In genomic region chr19:57198531-57198930, GRCm38 (mm10) we compare ENCODE assay signal across 8 mouse cellular contexts.
A peak's percentile ranks its signal among the peaks of the same experiment; 100 is the strongest.
DNase-seq lines count a peak whose midpoint lies in the region; ATAC-seq lines count a peak whose summit lies in the region.

No protein-coding gene starts in this region.

- no peak for DNase-seq in forebrain, embryonic 10.5 days (ENCODE audit: extremely low spot score, low spot score)
- DNase-seq in left cerebral cortex, adult 9 months (ENCODE audit: low spot score in 2 of 2), result peak; percentile 45 to 56
- DNase-seq in left cerebral cortex, adult 11 months (ENCODE audit: low spot score), result no peak
- DNase-seq in frontal cortex, adult 2 months (ENCODE audit: extremely low spot score in 1 of 2, low spot score in 1 of 2), result peak; percentile 49 to 76
- no peak for DNase-seq in lung, adult 18-20 months
- no peak for DNase-seq in adrenal gland, adult 18-20 months (ENCODE audit: low spot score in 2 of 2)

- H3K27ac ChIP-seq in forebrain, embryonic 13.5 days, result no peak overlapping the region
- H3K27ac ChIP-seq in forebrain, embryonic 10.5 days, result no peak overlapping the region
- H3K27ac ChIP-seq in neural tube, embryonic 13.5 days (replicated peaks), result 0 out of 2 replicates have a peak overlapping the region, but pooled peaks have one; percentile 42

- no peaks in the 10 kb centered on the region for H3K9me3 ChIP-seq in forebrain, embryonic 13.5 days (replicated peaks)
- no peaks in the 10 kb centered on the region for H3K9me3 ChIP-seq in forebrain, embryonic 10.5 days
- no peaks in the 10 kb centered on the region for H3K9me3 ChIP-seq in neural tube, embryonic 13.5 days

- H3K27me3 ChIP-seq in forebrain, embryonic 13.5 days, result peaks cover 24% of the 10 kb centered on the region
- H3K27me3 ChIP-seq in forebrain, embryonic 10.5 days (ENCODE audit: poor library complexity, severe bottlenecking), result peaks cover 48% of the 10 kb centered on the region
- H3K27me3 ChIP-seq in neural tube, embryonic 13.5 days, result peaks cover 17% of the 10 kb centered on the region

- no peak for ATAC-seq in forebrain, embryonic 13.5 days
- ATAC-seq in neural tube, embryonic 13.5 days (ENCODE audit: low read depth), result 0 out of 2 replicates have a peak, but pooled peaks have one; percentile 24

- peaks cover 29% of the 10 kb centered on the region for H3K4me1 ChIP-seq in forebrain, embryonic 13.5 days
- H3K4me1 ChIP-seq in forebrain, embryonic 10.5 days, result peaks cover 47% of the 10 kb centered on the region
- H3K4me1 ChIP-seq in neural tube, embryonic 13.5 days (replicated peaks), result peaks cover 43% of the 10 kb centered on the region

- H3K4me2 ChIP-seq in forebrain, embryonic 13.5 days, result 0 out of 2 replicates have a peak overlapping the region, but pooled peaks have one; percentile 85
- peak overlapping the region; percentile 71; the same call in 1 of the 2 replicates for H3K4me2 ChIP-seq in neural tube, embryonic 13.5 days

- H3K36me3 ChIP-seq in forebrain, embryonic 13.5 days (ENCODE audit: poor library complexity, severe bottlenecking), result no peaks in the 10 kb centered on the region
- no peaks in the 10 kb centered on the region for H3K36me3 ChIP-seq in forebrain, embryonic 10.5 days (replicated peaks)
- no peaks in the 10 kb centered on the region for H3K36me3 ChIP-seq in neural tube, embryonic 13.5 days

- WGBS in forebrain, embryonic 13.5 days, result 74% methylated on average over 12 of the region's 12 CpGs
- 80% methylated on average over 12 of the region's 12 CpGs for WGBS in forebrain, embryonic 10.5 days
- WGBS in neural tube, embryonic 13.5 days, result 55% methylated on average over 12 of the region's 12 CpGs

- no peak overlapping the region for H3K4me3 ChIP-seq in forebrain, embryonic 13.5 days
- H3K4me3 ChIP-seq in forebrain, embryonic 10.5 days, result no peak overlapping the region
- H3K4me3 ChIP-seq in neural tube, embryonic 13.5 days, result no peak overlapping the region

- no peak overlapping the region for H3K9ac ChIP-seq in forebrain, embryonic 13.5 days
- no peak overlapping the region for H3K9ac ChIP-seq in neural tube, embryonic 13.5 days

Comparison
In these comparisons a context has a peak if more than half of its experiments do, and no peak if none do; other contexts are left out.
1. DNase-seq: peak in left cerebral cortex, adult 9 months (2 of 2) and frontal cortex, adult 2 months (2 of 2); none in forebrain, embryonic 10.5 days (single experiment), left cerebral cortex, adult 11 months (single experiment), lung, adult 18-20 months (0 of 2) and adrenal gland, adult 18-20 months (0 of 2).